Mouse (Mus musculus) left cerebral cortex, postnatal 25 days (tissue): ENCODE data around the gene Dnaja2. TPM values are rescaled to one million over a fixed set of nuclear protein-coding genes. Genes with fewer than 3 reads are reported as not detected.

ENCODE experiments used
- DNase-seq, 2 experiments: peaks; one replicate each; pipeline ENCODE4 v3.0.0; 2022; ENCODE audit warnings: low spot score in 2 of 2, mixed read lengths in 1 of 2
- intact Hi-C: fragments of 180-260 bp; cut with DNase I; formaldehyde crosslinking; loops from one replicate; pipeline ENCODE4 v1.15.1; 2025
- total RNA-seq, 2 experiments: library from RNA; stranded (reverse); gene quantifications; 2 replicates each; pipeline ENCODE4 v1.2.3; 2021

The Dnaja2 gene
- total RNA-seq, 2 experiments from 2014 or later, result 167 to 190 TPM

DNA sequence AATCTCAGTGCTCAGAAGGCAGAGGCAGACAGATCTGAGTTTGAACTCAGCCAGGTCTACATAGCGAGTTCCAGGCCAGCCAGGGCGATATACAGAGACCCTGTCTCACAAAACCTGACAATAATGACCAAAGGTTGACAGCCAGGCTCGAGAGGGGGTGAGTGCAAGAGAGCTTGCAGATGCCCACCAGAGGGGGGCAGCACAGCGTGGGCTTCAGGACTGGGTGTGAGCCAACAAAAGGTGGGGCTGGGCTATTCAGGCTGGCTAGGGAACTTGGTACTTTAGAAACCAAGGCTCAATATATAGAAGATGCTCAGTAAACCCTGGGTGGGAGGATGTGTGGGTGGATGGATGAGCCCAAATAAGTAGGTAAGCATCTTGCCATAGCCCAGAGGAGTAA is 46.5 kb downstream of the Dnaja2 start:
- intact Hi-C loops, result no loop called here
- no peak for DNase-seq

- intact Hi-C loops, result no loop called here
- DNase-seq, result no peak
Observed at GRCm38 (mm10) chr8:85506620-85507019, 48.5 kb downstream of the Dnaja2 start.

DNA sequence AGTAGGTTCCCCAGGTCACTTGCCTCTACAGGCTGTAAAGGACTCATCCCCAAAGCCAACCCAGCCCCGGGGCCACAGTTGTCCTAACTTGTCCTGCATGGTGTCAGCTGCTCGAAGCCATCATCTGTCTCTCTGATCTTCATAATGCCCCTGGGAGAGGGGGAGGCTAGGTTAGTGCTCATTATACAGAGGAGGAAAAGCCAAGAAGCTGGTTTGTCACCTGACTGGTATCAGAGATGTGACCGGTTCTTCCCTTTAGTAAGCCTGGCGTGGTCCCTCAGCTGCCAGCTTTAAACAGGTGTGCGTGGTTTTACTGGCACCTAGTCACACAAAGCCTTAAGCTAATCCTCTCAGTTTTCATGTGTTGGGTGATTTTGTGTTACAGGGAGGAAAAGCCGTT is 50.4 kb downstream of the Dnaja2 start:
- no peak for DNase-seq
- intact Hi-C loops, result no loop called here

GRCm38 (mm10) chr8:85503065-85503464 is 52.1 kb downstream of the Dnaja2 start:
- intact Hi-C loops, result no loop called here
- no peak for DNase-seq

- DNase-seq, result no peak
- intact Hi-C loops, result no loop called here
Observed at GRCm38 (mm10) chr8:85502381-85502780, 52.8 kb downstream of the Dnaja2 start.

- peak in 1 of 2 experiments; percentile 74 for DNase-seq
- intact Hi-C loops, result no loop called here
Observed at GRCm38 (mm10) chr8:85500955-85501685, 54.0 kb downstream of the Dnaja2 start.

- intact Hi-C loops, result no loop called here
- no peak for DNase-seq
Observed at GRCm38 (mm10) chr8:85500460-85500859, 54.7 kb downstream of the Dnaja2 start.

GRCm38 (mm10) chr8:85498577-85498976 is 56.6 kb downstream of the Dnaja2 start:
- DNase-seq, result no peak
- intact Hi-C loops, result no loop called here

DNA sequence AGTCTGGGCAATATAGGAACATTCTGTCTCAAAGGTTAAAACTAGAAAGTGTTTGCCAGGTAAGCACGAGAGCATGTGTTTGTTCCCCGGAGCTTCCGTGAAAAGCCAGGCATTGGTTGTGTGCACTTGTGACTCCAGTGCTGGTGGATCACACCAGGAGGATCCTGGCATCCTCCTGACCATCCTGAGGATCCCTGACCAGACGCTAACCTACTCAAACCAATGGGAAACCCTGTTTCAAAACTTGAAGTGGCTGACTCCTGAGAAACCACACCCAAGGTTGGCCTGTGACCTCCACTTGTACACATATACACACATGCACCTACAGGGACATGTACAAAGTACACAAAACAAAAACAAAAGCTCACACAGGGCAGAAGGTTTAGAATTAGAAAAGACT is 58.4 kb downstream of the Dnaja2 start:
- DNase-seq, result no peak
- intact Hi-C loops, result no loop called here

- intact Hi-C loops, result no loop called here
- DNase-seq, result no peak
Observed at GRCm38 (mm10) chr8:85496125-85496524, 59.0 kb downstream of the Dnaja2 start.

- intact Hi-C loops, result loop anchor here (1.0 kb wide), 1 partner anchor 24 kb away; no protein-coding TSS in a partner anchor
Observed at GRCm38 (mm10) chr8:85492940-85493931, 61.9 kb downstream of the Dnaja2 start.

DNA sequence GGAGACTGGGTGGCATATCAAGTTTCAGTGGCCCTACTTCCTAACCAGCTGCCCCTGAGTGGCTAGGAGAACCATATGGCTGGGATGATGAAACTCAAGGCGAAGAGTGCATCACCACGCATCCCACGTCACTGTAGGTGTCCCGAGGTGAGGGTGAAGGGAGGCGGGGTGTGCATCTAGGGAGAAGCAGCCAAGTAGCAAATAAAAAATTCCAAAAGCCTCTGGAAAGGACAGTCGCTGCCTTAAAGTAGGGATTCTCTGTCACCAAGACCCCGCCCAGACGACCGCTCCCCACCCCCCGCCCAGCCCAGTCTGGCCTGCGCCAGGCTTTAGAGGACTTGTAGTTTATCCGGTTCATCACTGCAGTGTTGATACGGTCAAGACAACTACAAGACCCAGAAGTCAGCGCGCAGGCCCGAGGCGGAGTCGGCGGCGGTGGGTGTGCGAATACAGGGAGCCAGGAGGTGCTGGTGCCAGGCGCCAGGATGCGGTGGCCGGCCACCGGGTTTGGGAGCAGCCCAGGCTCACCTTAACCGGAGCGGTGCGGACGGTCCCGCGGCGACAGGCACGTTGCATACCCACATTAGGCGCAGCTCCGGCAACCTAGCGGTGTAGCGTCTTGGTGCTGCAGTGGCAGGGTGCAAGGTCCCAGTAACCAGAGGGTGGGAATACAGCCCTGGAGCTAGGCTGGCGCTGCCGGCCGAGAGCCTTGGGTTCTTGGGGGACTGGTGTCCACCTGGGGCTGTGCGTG is 62.8 kb downstream of the Dnaja2 start, which contains the start of gene Gpt2:
Gene Gpt2, plus strand, starts transcription at position 452 of the 751 bp plus-strand sequence.
- intact Hi-C loops, result loop anchor here (1.0 kb wide), 1 partner anchor 25 kb away; no protein-coding TSS in a partner anchor
- DNase-seq, result peak; percentile 95 to 99

More at GRCm38 (mm10) chr8:85492940-85493931, 61.9 kb downstream of the Dnaja2 start:
- peak; percentile 57 for DNase-seq

DNA sequence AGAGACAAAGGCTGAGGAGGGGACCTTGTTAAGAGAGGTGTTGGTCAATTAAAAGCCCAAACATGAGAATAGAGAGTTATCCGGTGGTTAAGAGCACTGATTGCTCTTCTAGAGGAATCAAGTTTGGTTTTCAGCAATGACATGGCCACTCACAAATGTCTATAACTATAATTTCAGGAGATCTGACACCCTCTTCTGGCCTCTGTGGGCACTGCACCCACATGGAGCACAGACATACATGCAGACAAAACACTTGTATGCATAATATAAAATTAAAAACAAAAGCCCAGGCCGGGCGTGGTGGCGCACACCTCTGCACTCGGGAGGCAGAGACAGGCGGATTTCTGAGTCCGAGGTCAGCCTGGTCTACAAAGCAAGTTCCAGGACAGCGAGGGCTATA is 65.6 kb downstream of the Dnaja2 start:
- intact Hi-C loops, result no loop called here
- DNase-seq, result no peak

DNA sequence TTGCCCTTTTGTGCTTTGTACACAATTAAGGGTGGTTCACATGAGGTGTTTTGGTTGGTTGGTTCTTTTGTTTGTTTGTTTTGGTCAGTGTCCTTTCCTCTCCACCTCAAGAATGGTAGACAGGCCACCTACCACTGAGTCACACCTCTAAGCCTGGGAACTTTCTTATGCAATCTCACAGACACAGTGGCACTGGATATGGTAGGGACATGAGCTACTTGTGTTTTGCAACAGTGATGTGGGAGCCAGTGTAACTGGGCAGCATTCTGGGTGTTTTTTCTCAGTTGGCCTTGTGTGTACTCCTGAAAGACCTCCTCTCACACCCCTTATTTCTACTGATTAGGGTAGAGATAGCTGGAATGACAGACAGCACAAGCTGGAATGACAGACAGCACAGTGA is 66.5 kb downstream of the Dnaja2 start:
- intact Hi-C loops, result no loop called here
- no peak for DNase-seq

DNA sequence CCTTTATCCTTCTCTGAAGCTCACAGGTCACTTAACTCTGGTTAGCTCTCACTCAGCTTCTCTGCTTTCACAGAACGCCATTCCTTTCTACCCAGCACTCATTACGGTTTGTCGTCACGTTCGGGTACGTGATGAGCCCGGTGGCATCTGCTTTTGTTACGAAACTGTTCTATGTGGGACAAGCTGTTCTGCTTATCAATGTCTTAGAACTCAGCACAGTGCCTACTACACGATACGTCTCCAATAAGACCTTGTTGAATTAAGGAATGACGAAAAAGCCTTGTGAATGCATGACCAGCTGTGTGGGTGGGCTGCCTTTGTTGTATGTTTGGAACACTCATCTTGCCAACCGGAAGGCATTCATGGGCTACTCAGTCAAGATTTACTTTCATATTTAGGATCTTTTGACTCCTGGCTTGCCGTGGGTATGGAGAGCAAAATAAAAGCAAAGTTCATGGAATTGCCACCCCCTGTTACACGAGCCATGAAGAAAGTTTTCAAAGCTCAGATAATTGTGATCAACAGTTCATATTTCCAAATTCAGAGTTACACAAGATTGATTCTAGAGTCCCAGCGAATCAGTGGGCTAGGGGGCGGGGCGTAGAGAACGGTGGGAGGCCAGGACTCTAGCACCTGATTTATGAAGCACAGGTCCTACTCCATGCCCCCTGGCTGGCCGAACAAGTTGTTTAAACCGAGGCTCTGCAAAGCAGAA is 67.1 kb downstream of the Dnaja2 start:
- intact Hi-C loops, result no loop called here
- DNase-seq, result no peak
